Mouse (Mus musculus) kidney, embryonic 14.5 days (tissue): ENCODE measurements around the gene Hspg2. TPM values are rescaled to one million over a fixed set of nuclear protein-coding genes. Genes with fewer than 3 reads are reported as not detected.
A peak's percentile ranks its signal among the peaks of the same experiment; 100 is the strongest.
"Not testable (repeated sequence)": the region's sequence is repeated elsewhere in the genome, so short reads cannot be mapped to it uniquely, and the experiment has no call there.

Source experiments
- ATAC-seq: fragments of 200-750 bp; cut with Nextera tagmentation; 2 replicates; pipeline ENCODE4 v1.8.0; 2017; ENCODE audit warnings: moderate number of reproducible peaks, mild to moderate bottlenecking, moderate TSS enrichment, moderate library complexity; ENCODE audit not compliant: low FRiP score, low TSS enrichment
- H3K27ac ChIP-seq: fragments of 300-500 bp; sonication (generic); 2 replicates; pipeline ENCODE4 v1.5.1; 2014; ENCODE audit warnings: low read depth, mild to moderate bottlenecking, low read length, moderate library complexity, mixed read lengths
- H3K27me3 ChIP-seq: fragments of 300-500 bp; sonication (generic); 2 replicates; pipeline ENCODE4 v1.6.1; 2014; ENCODE audit warnings: mild to moderate bottlenecking, low read length; ENCODE audit not compliant: control insufficient read depth, insufficient read depth
- H3K36me3 ChIP-seq: fragments of 300-500 bp; sonication (generic); 2 replicates; pipeline ENCODE4 v1.6.1; 2014; ENCODE audit warnings: low read length, mixed read lengths; ENCODE audit not compliant: control insufficient read depth, insufficient read depth
- H3K4me1 ChIP-seq: fragments of 300-500 bp; sonication (generic); 2 replicates; pipeline ENCODE4 v1.6.1; 2014; ENCODE audit warnings: low read length, mixed read lengths; ENCODE audit not compliant: control insufficient read depth, insufficient read depth
- H3K4me2 ChIP-seq: fragments of 300-500 bp; sonication (generic); replicated peaks from 2 replicates; pipeline ENCODE4 v1.6.1; 2014; ENCODE audit warnings: low read depth, mild to moderate bottlenecking, low read length
- H3K4me3 ChIP-seq: fragments of 300-500 bp; sonication (generic); 2 replicates; pipeline ENCODE4 v1.5.1; 2014; ENCODE audit warnings: mild to moderate bottlenecking, low read length
- H3K9ac ChIP-seq: fragments of 300-500 bp; sonication (generic); 2 replicates; pipeline ENCODE4 v1.6.1; 2014; ENCODE audit warnings: low read depth, mild to moderate bottlenecking, low read length, moderate library complexity
- H3K9me3 ChIP-seq: fragments of 300-500 bp; sonication (generic); 2 replicates; pipeline ENCODE4 v1.6.1; 2016; ENCODE audit warnings: low read length; ENCODE audit not compliant: control insufficient read depth
- WGBS: fragments of 180-500 bp; shearing (Covaris S2); extraction: QIAGEN DNeasy Blood & Tissue Kit; methylation state at CpG from one replicate; pipeline ENCODE4 v1.1.7; 2014; 5-methylcytosine and 5-hydroxymethylcytosine counted together
- polyA plus RNA-seq: library from polyadenylated mRNA; unstranded; fragments of >200 nt; fragmentation: Nextera tagmentation; extraction: Ambion mirVana; gene quantifications from 2 replicates; pipeline ENCODE4 v1.2.1, GENCODE M21; 2014

Gene Hspg2
- 39.6 and 56.2 TPM in 2 replicates for polyA plus RNA-seq

GRCm38 (mm10) chr4:137468260-137469080, at the start of gene Hspg2:
TSS of gene Hspg2 (plus strand) at chr4:137468769.
- under 1% methylated on average over 71 of the region's 72 CpGs for WGBS
- H3K36me3 ChIP-seq = no peaks in the 10 kb centered on the region
- peak; percentile 86 for ATAC-seq
- peak within 1 kb of the TSS; percentile 91 for H3K4me3 ChIP-seq
- H3K9me3 ChIP-seq = no peaks in the 10 kb centered on the region
- peak within 1 kb of the TSS; percentile 82 for H3K4me2 ChIP-seq
- peak within 1 kb of the TSS; percentile 84 for H3K27ac ChIP-seq
- H3K4me1 ChIP-seq = peaks cover 55% of the 10 kb centered on the region
- H3K9ac ChIP-seq = peak within 1 kb of the TSS; percentile 91
- H3K27me3 ChIP-seq = no peaks in the 10 kb centered on the region

- no peak within 1 kb of the TSS for H3K4me2 ChIP-seq
- ATAC-seq = no peak
- WGBS = 84% methylated on average over 4 of the region's 4 CpGs
- no peaks in the 10 kb centered on the region for H3K4me1 ChIP-seq
- no peaks in the 10 kb centered on the region for H3K36me3 ChIP-seq
- no peak within 1 kb of the TSS for H3K27ac ChIP-seq
- no peak within 1 kb of the TSS for H3K4me3 ChIP-seq
- no peak within 1 kb of the TSS for H3K9ac ChIP-seq
- no peaks in the 10 kb centered on the region for H3K9me3 ChIP-seq
- no peaks in the 10 kb centered on the region for H3K27me3 ChIP-seq
These were observed 38.1 kb upstream of the Hspg2 start, which contains the start of gene Cela3b for GRCm38 (mm10) chr4:137430502-137430901. TSS of gene Cela3b (minus strand) at chr4:137430540.

DNA sequence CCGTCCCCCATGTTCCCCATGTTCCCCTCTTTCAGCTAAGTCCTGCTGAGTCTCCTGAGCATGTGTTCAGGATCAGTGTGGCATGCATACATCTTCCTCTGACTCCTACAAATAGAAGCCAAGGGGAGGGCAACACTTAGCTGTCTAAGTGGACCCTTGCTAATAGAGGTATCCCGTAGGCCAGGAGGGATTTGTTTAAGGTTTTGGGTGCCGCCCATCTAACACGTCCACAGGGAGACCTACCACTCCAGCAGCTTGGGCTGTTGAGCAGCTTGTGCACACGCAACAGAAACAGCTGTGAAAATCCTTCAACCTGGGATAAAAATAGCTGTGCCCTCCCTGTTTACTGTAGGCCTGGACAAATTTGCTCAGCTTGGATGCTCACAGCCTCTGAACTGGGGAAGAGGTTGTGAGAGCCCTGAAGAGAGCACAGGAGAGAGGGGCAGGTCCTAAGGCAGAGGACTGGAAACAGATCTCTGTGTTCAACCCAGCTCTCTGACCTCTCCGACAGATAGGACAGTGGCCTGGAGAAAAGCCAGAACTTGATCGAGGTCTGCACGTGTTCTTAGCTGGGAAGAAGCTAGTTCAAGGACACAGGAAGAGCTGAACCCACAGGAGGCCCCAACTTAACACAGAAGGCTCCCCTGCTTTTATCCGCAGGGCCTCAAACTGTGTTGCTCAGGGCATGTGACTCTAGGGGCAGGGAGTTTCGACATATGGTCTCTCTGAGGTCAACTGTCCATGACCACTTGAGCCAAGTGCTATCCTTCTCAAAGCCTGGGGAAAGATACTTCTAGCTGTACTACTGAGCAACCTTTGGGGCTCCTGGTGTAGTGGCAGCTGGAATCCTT, 35.6 kb upstream of the Hspg2 start:
- not testable (repeated sequence) for H3K4me2 ChIP-seq, H3K4me3 ChIP-seq

DNA sequence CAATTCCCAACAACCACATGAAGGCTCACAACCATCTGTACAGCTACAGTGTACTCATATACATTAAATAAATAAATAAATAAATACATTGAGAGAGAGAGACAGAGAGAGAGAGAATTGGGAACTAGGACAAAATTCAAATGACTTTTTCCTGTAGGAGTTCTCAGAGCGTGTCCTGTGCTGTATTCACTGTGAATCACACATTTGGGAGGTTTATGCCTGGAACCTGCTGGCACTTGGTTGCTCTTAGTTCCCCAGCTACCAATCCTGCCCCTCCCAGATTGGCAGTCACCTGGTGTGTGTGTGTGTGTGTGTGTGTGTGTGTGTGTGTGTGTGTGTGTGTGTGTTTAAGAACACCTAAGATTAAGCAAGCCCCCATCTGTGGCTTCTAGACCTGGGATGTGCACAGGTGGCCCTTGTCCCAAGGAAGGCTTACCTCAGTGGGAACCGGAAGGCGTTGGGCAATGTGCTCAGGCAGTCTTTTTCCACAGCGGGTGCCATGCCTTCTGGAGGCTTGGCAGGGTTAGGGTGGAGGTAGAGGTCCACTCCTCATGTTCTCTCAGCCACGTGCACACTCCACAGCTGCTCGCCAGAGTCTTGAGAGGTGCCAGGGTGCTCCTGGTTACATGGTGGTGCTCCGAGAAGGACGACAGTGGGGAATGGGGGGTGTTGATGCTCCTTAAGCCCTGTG, 31.4 kb upstream of the Hspg2 start:
- H3K27ac ChIP-seq = no peak overlapping the region
- 93% methylated on average over 8 of the region's 8 CpGs for WGBS
- no peak overlapping the region for H3K4me2 ChIP-seq
- no peak overlapping the region for H3K4me3 ChIP-seq
- no peaks in the 10 kb centered on the region for H3K36me3 ChIP-seq
- no peaks in the 10 kb centered on the region for H3K27me3 ChIP-seq
- ATAC-seq = no peak
- no peaks in the 10 kb centered on the region for H3K4me1 ChIP-seq
- no peaks in the 10 kb centered on the region for H3K9me3 ChIP-seq
- no peak overlapping the region for H3K9ac ChIP-seq

More for the DNA sequence above, 35.6 kb upstream of the Hspg2 start:
- H3K36me3 ChIP-seq, ATAC-seq, H3K9me3 ChIP-seq, H3K4me1 ChIP-seq, H3K27me3 ChIP-seq, H3K9ac ChIP-seq, H3K27ac ChIP-seq: not testable (repeated sequence)
- WGBS = 71% methylated on average over 10 of the region's 10 CpGs

- Histone ChIP-seq H3K4me1 (no peaks in the 10 kb centered on the region), H3K27me3 (no peaks in the 10 kb centered on the region), H3K9me3 (no peaks in the 10 kb centered on the region), H3K4me2 (no peak overlapping the region), H3K27ac (no peak overlapping the region), H3K36me3 (no peaks in the 10 kb centered on the region), H3K9ac (no peak overlapping the region), H3K4me3 (no peak overlapping the region)
- 90% methylated on average over 8 of the region's 8 CpGs for WGBS
- no peak for ATAC-seq
These were observed 29.7 kb upstream of the Hspg2 start for GRCm38 (mm10) chr4:137438842-137439241.

DNA sequence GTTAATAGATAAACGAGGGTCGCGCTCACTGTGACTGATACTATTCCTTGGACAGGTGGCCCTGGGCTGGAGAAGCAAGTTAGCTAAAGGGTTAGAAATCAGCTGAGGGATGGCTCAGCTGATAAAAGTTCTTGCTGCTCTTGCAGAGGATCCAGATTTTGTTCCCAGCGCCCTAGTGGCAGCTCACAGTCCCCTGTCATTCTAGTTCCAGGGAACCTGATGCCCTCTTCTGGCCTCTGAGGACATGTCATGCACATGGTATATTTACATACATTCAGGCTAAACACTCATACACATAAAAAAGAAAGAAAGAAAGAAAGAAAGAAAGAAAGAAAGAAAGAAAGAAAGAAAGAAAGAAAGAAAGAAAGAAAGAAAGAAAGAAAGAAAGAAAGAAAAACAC, 27.2 kb upstream of the Hspg2 start:
- no peak for ATAC-seq
- no peaks in the 10 kb centered on the region for H3K4me1 ChIP-seq
- H3K4me3 ChIP-seq = no peak overlapping the region
- no peaks in the 10 kb centered on the region for H3K9me3 ChIP-seq
- no peak overlapping the region for H3K4me2 ChIP-seq
- H3K27me3 ChIP-seq = no peaks in the 10 kb centered on the region
- H3K9ac ChIP-seq = no peak overlapping the region
- no peak overlapping the region for H3K27ac ChIP-seq
- WGBS = 82% methylated on average over 4 of the region's 4 CpGs
- no peaks in the 10 kb centered on the region for H3K36me3 ChIP-seq

- Histone ChIP-seq H3K4me2 (no peak overlapping the region), H3K4me1 (peaks cover 7% of the 10 kb centered on the region), H3K4me3 (no peak overlapping the region), H3K9me3 (no peaks in the 10 kb centered on the region), H3K36me3 (no peaks in the 10 kb centered on the region), H3K27me3 (no peaks in the 10 kb centered on the region), H3K27ac (no peak overlapping the region), H3K9ac (no peak overlapping the region)
- 0 out of 2 replicates have a peak, but pooled peaks have one; percentile 15 for ATAC-seq
- 29% methylated on average over 5 of the region's 5 CpGs for WGBS
These were observed 24.9 kb upstream of the Hspg2 start for GRCm38 (mm10) chr4:137443625-137444024.

- Histone ChIP-seq H3K36me3 (no peaks in the 10 kb centered on the region), H3K9ac (no peak overlapping the region), H3K9me3 (no peaks in the 10 kb centered on the region), H3K4me3 (no peak overlapping the region), H3K4me1 (peaks cover 12% of the 10 kb centered on the region), H3K27me3 (no peaks in the 10 kb centered on the region), H3K4me2 (no peak overlapping the region), H3K27ac (no peak overlapping the region)
- WGBS = 88% methylated on average over 4 of the region's 4 CpGs
- no peak for ATAC-seq
These were observed 22.7 kb upstream of the Hspg2 start for GRCm38 (mm10) chr4:137445881-137446280.
